Mouse (Mus musculus): ENCODE data around the gene Dop1b. TPM values are rescaled to one million over a fixed set of nuclear protein-coding genes. Genes with fewer than 3 reads are reported as not detected.

The Dop1b gene
- polyA plus RNA-seq (2015; fragmentation: Illumina TruSeq; extraction: RNeasy Lipid Tissue Mini Kit (QIAGEN cat#74804); ENCODE audit: insufficient read depth, low read depth, low replicate concordance), result 13.2 TPM

GRCm38 (mm10) chr16:93711411-93712188 is at the start of gene Dop1b:
Dop1b (plus strand) TSS chr16:93711904.

GRCm38 (mm10) chr16:93682689-93683507 is 28.8 kb upstream of the Dop1b start, which contains the start of gene Cbr3:
Cbr3 (plus strand) TSS chr16:93683215.

GRCm38 (mm10) chr16:93831627-93832395 is 120.1 kb downstream of the Dop1b start, which contains the start of gene Morc3:
Morc3 (plus strand) TSS chr16:93832121.

Other genes with a start within 250 kb of the Dop1b start
- gene Setd4, start 107.8 kb upstream of the Dop1b start, polyA plus RNA-seq (2015; fragmentation: Illumina TruSeq; extraction: RNeasy Lipid Tissue Mini Kit (QIAGEN cat#74804); ENCODE audit: insufficient read depth, low read depth, low replicate concordance), result 5.7 TPM
- gene Cbr1, start 106.1 kb upstream of the Dop1b start, polyA plus RNA-seq (2015; fragmentation: Illumina TruSeq; extraction: RNeasy Lipid Tissue Mini Kit (QIAGEN cat#74804); ENCODE audit: insufficient read depth, low read depth, low replicate concordance), result 15.6 TPM
- not detected for gene Gm5678, start 83.8 kb upstream of the Dop1b start, polyA plus RNA-seq (2015; fragmentation: Illumina TruSeq; extraction: RNeasy Lipid Tissue Mini Kit (QIAGEN cat#74804); ENCODE audit: insufficient read depth, low read depth, low replicate concordance)
- 3.2 TPM for gene Cbr3, start 28.7 kb upstream of the Dop1b start, polyA plus RNA-seq (2015; fragmentation: Illumina TruSeq; extraction: RNeasy Lipid Tissue Mini Kit (QIAGEN cat#74804); ENCODE audit: insufficient read depth, low read depth, low replicate concordance)
- gene Morc3, start 120.2 kb downstream of the Dop1b start, polyA plus RNA-seq (2015; fragmentation: Illumina TruSeq; extraction: RNeasy Lipid Tissue Mini Kit (QIAGEN cat#74804); ENCODE audit: insufficient read depth, low read depth, low replicate concordance), result 5.5 TPM
- 1.2 TPM for gene Chaf1b, start 172.0 kb downstream of the Dop1b start, polyA plus RNA-seq (2015; fragmentation: Illumina TruSeq; extraction: RNeasy Lipid Tissue Mini Kit (QIAGEN cat#74804); ENCODE audit: insufficient read depth, low read depth, low replicate concordance)